Mouse (Mus musculus): ENCODE results near the gene Lcat.

GRCm38 (mm10) chr8:105942542-105942941 lies 640 bp downstream of the Lcat start:
- TF ChIP-seq POLR2A (IDR thresholded peaks at IDR 0.05; ENCODE audit: insufficient read depth, low read length): no peak
- TF ChIP-seq CTCF (IDR thresholded peaks at IDR 0.05; ENCODE audit: low read depth, low read length): no peak
- TF ChIP-seq EP300 (IDR thresholded peaks at IDR 0.05; ENCODE audit: insufficient read depth, low read depth, low read length): no peak
